Comparison of ENCODE assay signal across 22 mouse cellular contexts in the genomic region with DNA sequence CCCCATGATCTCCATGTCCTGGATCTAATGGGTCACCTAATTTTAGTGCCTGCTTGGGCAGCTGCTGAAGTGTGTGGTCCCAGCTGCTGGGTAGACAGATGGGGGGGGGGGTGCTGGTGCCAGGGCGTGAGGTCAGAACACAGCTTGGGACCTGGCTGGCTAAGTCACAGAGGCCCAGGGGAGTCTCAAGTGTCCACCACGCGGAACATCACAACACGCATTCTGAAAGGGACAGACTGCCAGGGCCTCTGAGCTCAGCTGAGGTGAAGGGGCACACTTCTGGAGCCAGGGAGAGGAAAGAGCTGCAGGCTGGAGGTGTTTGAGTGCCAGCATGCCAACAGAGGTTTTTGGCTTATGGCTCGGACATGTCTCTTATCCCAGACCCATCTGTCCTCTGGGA. TPM values are rescaled to one million over a fixed set of nuclear protein-coding genes. Genes with fewer than 3 reads are reported as not detected.
"Had no signal": no experiment of that assay in that cellular context is flagged by ENCODE, and none has a peak within 500 bp of the region (broad histone marks: within the 10 kb centered on the region; RNA-seq: fewer than 3 reads in every experiment).

No protein-coding gene starts in this region.

- ATAC-seq: liver, postnatal 0 days had no signal

- H3K4me3 ChIP-seq: limb, embryonic 12.5 days; liver, embryonic 13.5 days; lung, embryonic 15.5 days; megakaryocyte, embryonic 14.5 days; neural tube, embryonic 12.5 days had no signal

- H3K36me3 ChIP-seq: limb, embryonic 12.5 days; liver, embryonic 13.5 days; lung, embryonic 15.5 days; neural tube, embryonic 12.5 days had no signal

- H3K4me2 ChIP-seq: limb, embryonic 12.5 days; liver, embryonic 13.5 days; lung, embryonic 15.5 days; neural tube, embryonic 12.5 days had no signal

- H3K9me3 ChIP-seq: limb, embryonic 12.5 days; liver, embryonic 13.5 days; lung, embryonic 15.5 days; megakaryocyte, embryonic 14.5 days; neural tube, embryonic 12.5 days had no signal

- DNase-seq: kidney, adult 8-10 months; kidney, postnatal 36 days; layer of hippocampus, adult 9-11 months; layer of hippocampus, postnatal 36 days; liver; liver, embryonic 13.5 days; liver, postnatal 0 days; lung, postnatal 14 days; midbrain, embryonic 14.5 days; spleen, adult 18-20 months; thymus, adult 18-20 months; thymus, postnatal 25 days had no signal

- H3K27ac ChIP-seq: limb, embryonic 12.5 days; liver, embryonic 13.5 days; lung, embryonic 15.5 days; macrophage; neural tube, embryonic 12.5 days had no signal

- H3K9ac ChIP-seq: limb, embryonic 12.5 days; liver, embryonic 13.5 days; liver, postnatal 0 days; lung, embryonic 15.5 days; neural tube, embryonic 12.5 days had no signal

RNA-seq across cellular contexts. Expression of gene Pitx1, which starts 14.7 kb away (rescaled TPM):
- total RNA-seq: layer of hippocampus, adult 18-20 months; layer of hippocampus, postnatal 36 days; left cerebral cortex, adult 8-10 months; left cerebral cortex, postnatal 25 days; monocyte, adult 5-6 weeks; neutrophil, adult 5-6 weeks had no signal
- polyA plus RNA-seq: liver, postnatal 0 days; macrophage had no signal
